Mouse (Mus musculus) limb, embryonic 10.5 days (tissue): ENCODE measurements around the gene Gm17622. TPM values are rescaled to one million over a fixed set of nuclear protein-coding genes. Genes with fewer than 3 reads are reported as not detected.

ENCODE experiments used
- DNase-seq: peaks from one replicate; pipeline ENCODE4 v3.0.0-alpha.2; 2017; ENCODE audit warnings: low spot score
- H3K27ac ChIP-seq: fragments of 300-500 bp; sonication (generic); 2 replicates; pipeline ENCODE4 v1.5.1; 2016; ENCODE audit warnings: mild to moderate bottlenecking
- H3K27me3 ChIP-seq: fragments of 300-500 bp; sonication (generic); 2 replicates; pipeline ENCODE4 v1.6.1; 2016; ENCODE audit warnings: low read depth, mild to moderate bottlenecking; ENCODE audit not compliant: poor library complexity, severe bottlenecking
- H3K36me3 ChIP-seq: fragments of 300-500 bp; sonication (generic); 2 replicates; pipeline ENCODE4 v1.6.1; 2016; ENCODE audit warnings: mild to moderate bottlenecking, moderate library complexity
- H3K4me1 ChIP-seq: fragments of 300-500 bp; sonication (generic); 2 replicates; pipeline ENCODE4 v1.6.1; 2016
- H3K4me3 ChIP-seq: fragments of 300-500 bp; sonication (generic); 2 replicates; pipeline ENCODE4 v1.5.1; 2016; ENCODE audit warnings: mild to moderate bottlenecking, moderate library complexity
- H3K9me3 ChIP-seq: fragments of 300-500 bp; sonication (generic); replicated peaks from 2 replicates; pipeline ENCODE4 v1.6.1; 2016; ENCODE audit warnings: mild to moderate bottlenecking
- WGBS: fragments of 180-500 bp; shearing (Covaris S2); methylation state at CpG from one replicate; pipeline ENCODE4 v1.1.7; 2016; 5-methylcytosine and 5-hydroxymethylcytosine counted together
- polyA plus RNA-seq: library from polyadenylated mRNA; unstranded; fragments of >200 nt; fragmentation: Nextera tagmentation; extraction: Ambion mirVana; gene quantifications from 2 replicates; pipeline ENCODE4 v1.2.1, GENCODE M21; 2016

Gene Gm17622
- polyA plus RNA-seq: not detected in 2 replicates

DNA sequence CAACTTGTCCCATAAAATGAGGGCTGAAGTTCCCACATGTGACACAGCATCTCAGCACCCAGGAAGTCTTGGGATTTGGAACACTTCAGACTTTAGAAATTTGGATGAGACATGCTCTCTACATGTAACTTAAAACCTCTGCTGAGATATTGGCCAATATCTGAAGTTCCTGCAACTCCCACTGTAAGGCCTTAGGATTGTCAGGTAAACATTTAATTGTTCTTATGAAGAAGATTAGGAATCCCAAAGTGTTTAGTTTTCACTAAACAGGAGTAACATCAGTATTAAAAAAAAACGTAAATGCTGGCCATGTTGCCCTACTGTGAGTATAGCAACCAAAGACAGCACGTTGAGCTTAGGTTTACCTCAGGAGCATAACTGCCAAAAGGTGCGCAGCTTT is at the start of gene Gm17622:
Gene Gm17622 (plus strand): TSS at position 301 of the 400 bp plus-strand sequence.
- no peak within 1 kb of the TSS for H3K4me3 ChIP-seq
- no peaks in the 10 kb centered on the region for H3K9me3 ChIP-seq
- H3K27me3 ChIP-seq: no peaks in the 10 kb centered on the region
- DNase-seq: no peak
- H3K27ac ChIP-seq: no peak within 1 kb of the TSS
- H3K36me3 ChIP-seq: peaks cover 22% of the 10 kb centered on the region
- 91% methylated on average over 3 of the region's 3 CpGs for WGBS
- H3K4me1 ChIP-seq: no peaks in the 10 kb centered on the region

DNA sequence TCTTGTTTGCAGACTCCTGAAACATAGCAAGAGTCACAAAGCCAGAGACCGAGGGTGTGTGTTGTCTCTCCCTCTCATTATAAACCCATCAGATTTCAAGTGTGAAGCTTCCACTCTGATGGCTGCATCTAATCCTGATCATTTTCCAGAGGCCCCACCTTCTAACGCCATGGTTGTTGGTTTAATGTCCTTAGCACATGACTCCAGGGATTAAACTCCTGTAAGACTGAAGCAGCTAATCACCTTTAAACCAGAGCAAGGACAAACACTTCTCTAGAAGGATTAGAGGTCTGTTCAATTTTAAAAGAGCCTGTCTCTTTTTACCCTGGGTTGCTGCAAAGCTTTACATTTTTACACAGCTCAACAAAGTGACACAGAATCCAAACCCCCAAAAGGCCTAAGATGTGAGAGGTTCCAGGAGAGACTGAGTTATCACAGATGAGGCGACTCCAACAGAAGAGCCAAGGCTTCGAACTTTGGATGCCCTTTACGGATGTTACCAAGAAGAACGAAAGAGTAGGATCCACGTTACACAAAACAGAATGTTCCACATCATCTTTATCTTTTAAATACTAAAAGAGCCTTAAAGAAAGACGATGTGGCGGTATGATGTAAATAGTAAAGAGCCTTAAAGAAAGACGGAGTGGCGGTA is 40.2 kb upstream of the Gm17622 start:
- no peaks in the 10 kb centered on the region for H3K9me3 ChIP-seq
- no peak overlapping the region for H3K4me3 ChIP-seq
- H3K4me1 ChIP-seq: no peaks in the 10 kb centered on the region
- no peak for DNase-seq
- WGBS: 88% methylated on average over 11 of the region's 11 CpGs
- no peaks in the 10 kb centered on the region for H3K36me3 ChIP-seq
- no peaks in the 10 kb centered on the region for H3K27me3 ChIP-seq
- no peak overlapping the region for H3K27ac ChIP-seq

DNA sequence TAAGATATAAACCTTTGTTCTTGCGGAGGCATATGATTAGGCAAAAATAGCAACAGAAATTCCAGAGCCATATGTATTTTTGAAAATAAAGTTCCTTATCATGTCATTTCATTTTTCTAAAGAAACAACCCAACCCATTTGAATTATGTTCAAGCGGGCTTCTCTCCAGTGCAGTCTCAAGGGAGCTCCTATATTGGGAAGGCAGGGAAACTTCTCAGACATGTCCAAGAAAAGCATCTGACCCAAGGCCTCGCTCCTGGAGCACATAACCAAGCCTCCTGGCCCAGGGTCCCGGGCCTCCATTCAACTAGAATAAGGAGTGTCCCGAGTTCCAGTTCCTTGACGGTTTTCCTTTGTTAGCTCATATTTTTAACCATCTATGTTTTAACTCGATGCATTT is 39.7 kb upstream of the Gm17622 start:
- Histone ChIP-seq H3K4me1 (no peaks in the 10 kb centered on the region), H3K27ac (no peak overlapping the region), H3K4me3 (no peak overlapping the region), H3K27me3 (no peaks in the 10 kb centered on the region), H3K36me3 (no peaks in the 10 kb centered on the region), H3K9me3 (no peaks in the 10 kb centered on the region)
- 93% methylated on average over 7 of the region's 7 CpGs for WGBS
- DNase-seq: no peak

DNA sequence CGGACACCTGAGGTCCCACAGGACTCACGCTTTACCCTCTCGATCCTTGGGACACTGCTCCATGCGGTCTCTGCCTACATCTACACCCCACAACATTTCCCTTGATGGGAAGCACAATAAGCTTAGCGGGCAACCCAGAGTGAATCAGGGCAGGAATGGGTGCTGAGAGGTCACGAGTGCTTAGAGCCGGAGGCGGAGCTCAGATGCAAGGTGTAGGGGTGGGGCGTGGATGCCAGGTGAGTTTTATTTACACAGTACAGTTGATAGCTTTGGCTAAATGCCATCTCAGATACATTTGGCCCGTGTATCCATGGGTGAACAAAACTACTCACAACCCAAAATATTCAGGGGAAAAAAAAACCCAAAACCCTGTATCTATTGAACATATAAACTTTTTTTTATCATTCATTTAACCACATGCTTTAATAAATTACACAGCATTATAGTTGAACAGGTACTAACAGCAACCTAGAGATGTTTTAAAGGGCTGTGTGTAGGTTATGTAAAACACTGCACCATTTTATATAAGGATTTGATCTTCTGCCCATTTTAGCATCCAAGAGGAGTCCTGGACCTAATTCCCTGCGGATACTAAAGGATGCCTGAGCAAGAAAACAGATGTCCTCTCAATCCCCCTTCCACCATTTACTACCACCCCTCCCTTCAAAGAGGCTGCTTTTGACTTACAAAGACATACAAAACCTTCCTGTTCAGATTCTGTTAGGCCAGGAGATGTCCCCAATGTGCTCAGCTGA is 39.0 kb upstream of the Gm17622 start:
- Histone ChIP-seq H3K27me3 (no peaks in the 10 kb centered on the region), H3K4me3 (no peak overlapping the region), H3K9me3 (no peaks in the 10 kb centered on the region), H3K27ac (no peak overlapping the region), H3K4me1 (no peaks in the 10 kb centered on the region), H3K36me3 (no peaks in the 10 kb centered on the region)
- DNase-seq: no peak
- 89% methylated on average over 11 of the region's 11 CpGs for WGBS

DNA sequence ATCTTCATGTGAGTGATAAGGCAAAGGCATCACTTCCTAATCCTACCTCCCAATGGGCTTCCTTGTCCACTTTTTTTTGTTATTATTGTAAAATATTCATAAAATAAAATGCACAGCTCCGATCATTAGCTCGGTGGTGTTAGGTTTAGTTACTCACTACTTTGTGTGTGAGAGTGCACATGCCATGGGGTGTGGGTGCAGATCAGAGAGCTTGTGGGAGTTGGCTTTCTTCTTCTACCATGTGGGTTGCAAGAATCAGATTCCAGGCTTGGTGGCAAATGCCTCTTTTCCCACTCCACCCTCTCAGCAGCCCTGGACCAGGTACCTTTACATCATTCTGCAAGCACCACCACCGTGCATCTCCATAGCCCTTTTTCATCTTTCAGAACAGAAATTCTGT is 37.9 kb upstream of the Gm17622 start:
- WGBS: 95% methylated on average over 3 of the region's 3 CpGs
- Histone ChIP-seq H3K36me3 (no peaks in the 10 kb centered on the region), H3K27me3 (no peaks in the 10 kb centered on the region), H3K9me3 (no peaks in the 10 kb centered on the region), H3K4me1 (no peaks in the 10 kb centered on the region), H3K27ac (no peak overlapping the region), H3K4me3 (no peak overlapping the region)
- DNase-seq: no peak

DNA sequence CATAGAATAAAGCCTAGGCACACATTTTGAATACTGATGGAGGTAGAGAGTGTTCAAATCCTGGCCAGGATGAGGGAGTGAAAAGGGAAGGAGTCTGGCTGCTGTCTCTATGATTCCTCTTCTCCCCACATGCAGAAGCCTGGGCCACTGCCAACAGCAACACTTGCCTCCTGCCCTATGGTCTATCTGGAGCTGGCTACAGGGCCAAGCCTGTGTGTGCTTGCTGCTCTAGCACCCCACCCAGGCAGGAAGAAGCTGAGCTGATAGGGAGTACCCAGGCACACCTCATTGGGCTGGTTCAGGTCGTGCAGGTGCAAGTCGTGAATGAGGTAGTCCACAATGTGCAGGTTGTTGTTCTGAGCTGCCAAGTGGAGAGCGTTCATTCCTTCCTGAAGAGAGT is 36.2 kb upstream of the Gm17622 start:
- 79% methylated on average over 3 of the region's 3 CpGs for WGBS
- Histone ChIP-seq H3K9me3 (no peaks in the 10 kb centered on the region), H3K36me3 (no peaks in the 10 kb centered on the region), H3K4me1 (no peaks in the 10 kb centered on the region), H3K27me3 (no peaks in the 10 kb centered on the region), H3K4me3 (no peak overlapping the region), H3K27ac (no peak overlapping the region)
- DNase-seq: no peak

DNA sequence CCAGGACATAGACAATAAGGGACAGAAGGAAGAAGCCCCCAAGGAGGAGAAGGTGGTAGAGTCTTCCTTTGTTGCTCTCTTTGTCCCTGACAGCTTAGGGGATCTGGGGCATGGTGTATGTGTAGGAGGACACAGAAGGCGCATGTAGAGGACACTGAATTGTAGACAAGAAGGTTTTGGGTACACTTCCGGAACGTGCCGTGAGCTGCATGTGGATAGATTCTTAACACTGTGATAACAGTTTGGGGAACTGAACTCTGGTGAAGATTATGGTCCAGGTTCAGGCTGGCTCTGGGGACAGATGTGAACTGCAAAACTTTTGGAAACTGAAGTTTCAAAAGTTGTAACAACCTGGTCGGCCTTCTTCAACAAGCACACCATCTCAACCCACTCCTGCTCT is 33.0 kb upstream of the Gm17622 start:
- H3K27ac ChIP-seq: no peak overlapping the region
- WGBS: 92% methylated on average over 5 of the region's 5 CpGs
- no peak for DNase-seq
- H3K4me1 ChIP-seq: no peaks in the 10 kb centered on the region
- H3K27me3 ChIP-seq: no peaks in the 10 kb centered on the region
- H3K9me3 ChIP-seq: no peaks in the 10 kb centered on the region
- H3K36me3 ChIP-seq: no peaks in the 10 kb centered on the region
- no peak overlapping the region for H3K4me3 ChIP-seq

DNA sequence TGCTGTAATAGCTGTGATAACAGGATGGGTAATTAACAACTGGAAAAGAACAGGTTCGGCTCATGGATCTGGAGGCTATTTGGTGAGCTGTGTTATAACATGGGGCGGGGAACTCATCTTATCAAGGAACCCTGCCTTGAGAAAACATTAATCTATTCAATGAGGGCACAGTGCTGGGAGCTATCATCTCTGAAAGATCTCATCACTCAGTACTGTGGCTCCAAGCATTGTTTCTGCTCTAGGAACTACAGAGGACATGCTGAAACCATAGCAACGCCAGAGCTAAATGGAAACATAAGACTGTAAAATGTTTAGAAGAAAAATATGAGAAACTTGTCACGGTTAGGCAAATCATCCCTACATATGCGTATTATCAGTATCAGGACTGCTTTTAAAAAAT is 32.5 kb upstream of the Gm17622 start:
- H3K4me3 ChIP-seq: no peak overlapping the region
- no peaks in the 10 kb centered on the region for H3K27me3 ChIP-seq
- H3K9me3 ChIP-seq: no peaks in the 10 kb centered on the region
- H3K27ac ChIP-seq: no peak overlapping the region
- 90% methylated on average over 5 of the region's 5 CpGs for WGBS
- no peaks in the 10 kb centered on the region for H3K4me1 ChIP-seq
- DNase-seq: no peak
- H3K36me3 ChIP-seq: no peaks in the 10 kb centered on the region

DNA sequence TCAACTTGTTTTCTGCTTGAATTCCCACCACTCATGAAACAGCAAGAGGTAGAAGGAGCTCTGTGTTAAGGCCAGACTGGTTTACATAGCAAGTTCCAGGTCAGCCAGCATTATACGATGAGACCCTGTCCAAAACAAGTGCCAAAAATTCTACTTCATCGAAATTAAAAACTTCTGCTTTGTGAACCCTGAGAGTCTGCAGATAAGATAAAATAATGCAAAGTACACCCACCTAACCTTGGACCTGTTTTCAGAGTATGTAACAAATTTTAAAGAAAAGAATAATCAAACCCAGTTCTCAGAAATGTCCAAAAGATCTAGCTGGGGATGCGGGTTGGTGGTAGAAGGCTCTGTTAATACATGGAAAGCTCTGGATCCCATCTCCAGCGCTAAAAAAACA is 31.9 kb upstream of the Gm17622 start:
- Histone ChIP-seq H3K4me3 (no peak overlapping the region), H3K27me3 (no peaks in the 10 kb centered on the region), H3K4me1 (no peaks in the 10 kb centered on the region), H3K9me3 (no peaks in the 10 kb centered on the region), H3K36me3 (no peaks in the 10 kb centered on the region), H3K27ac (no peak overlapping the region)
- DNase-seq: no peak
- 85% methylated on average over 4 of the region's 4 CpGs for WGBS

DNA sequence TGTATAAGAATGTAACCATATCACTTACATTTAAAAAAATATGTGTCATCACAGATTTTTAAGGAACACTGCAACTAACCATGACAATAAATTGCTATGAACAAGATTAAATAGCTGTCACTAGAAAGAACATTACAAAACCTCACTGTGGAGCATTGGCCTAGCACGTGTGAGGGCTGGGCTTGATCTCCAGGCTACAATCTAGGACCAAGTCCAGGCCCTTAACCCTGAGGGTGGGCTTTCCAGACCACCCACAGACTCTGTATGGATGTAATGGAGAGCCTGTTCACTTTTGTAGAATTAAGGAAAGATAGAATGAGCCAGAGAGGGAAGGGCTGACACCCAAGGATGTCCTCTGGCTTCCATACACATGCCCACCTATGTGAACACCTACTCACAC is 27.9 kb upstream of the Gm17622 start:
- H3K9me3 ChIP-seq: no peaks in the 10 kb centered on the region
- H3K27ac ChIP-seq: no peak overlapping the region
- no peak overlapping the region for H3K4me3 ChIP-seq
- no peaks in the 10 kb centered on the region for H3K36me3 ChIP-seq
- H3K4me1 ChIP-seq: no peaks in the 10 kb centered on the region
- no peak for DNase-seq
- 83% methylated on average over 1 of the region's 1 CpGs for WGBS
- no peaks in the 10 kb centered on the region for H3K27me3 ChIP-seq

DNA sequence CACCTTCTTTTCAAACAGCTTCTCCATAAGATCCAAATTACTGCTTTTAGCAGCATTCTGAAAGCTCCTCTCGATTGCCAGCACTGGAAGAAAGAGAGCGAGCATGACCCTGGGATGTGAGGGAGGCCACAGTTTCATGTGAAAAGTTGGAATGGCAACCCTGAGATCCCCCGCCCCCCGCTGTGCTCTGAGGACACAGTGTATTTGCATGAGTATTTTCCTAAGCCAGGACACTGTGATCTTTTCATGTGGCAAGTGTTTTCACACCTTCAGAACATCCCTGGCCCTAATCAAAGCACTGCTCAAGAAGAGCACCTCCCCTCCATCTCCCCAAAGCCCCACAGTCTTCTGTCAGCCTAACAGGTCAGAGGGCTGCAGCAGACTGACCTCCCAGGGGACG is 25.2 kb upstream of the Gm17622 start:
- no peak overlapping the region for H3K27ac ChIP-seq
- DNase-seq: no peak
- H3K4me3 ChIP-seq: no peak overlapping the region
- H3K36me3 ChIP-seq: no peaks in the 10 kb centered on the region
- no peaks in the 10 kb centered on the region for H3K4me1 ChIP-seq
- WGBS: 41% methylated on average over 5 of the region's 5 CpGs
- H3K9me3 ChIP-seq: no peaks in the 10 kb centered on the region
- no peaks in the 10 kb centered on the region for H3K27me3 ChIP-seq

DNA sequence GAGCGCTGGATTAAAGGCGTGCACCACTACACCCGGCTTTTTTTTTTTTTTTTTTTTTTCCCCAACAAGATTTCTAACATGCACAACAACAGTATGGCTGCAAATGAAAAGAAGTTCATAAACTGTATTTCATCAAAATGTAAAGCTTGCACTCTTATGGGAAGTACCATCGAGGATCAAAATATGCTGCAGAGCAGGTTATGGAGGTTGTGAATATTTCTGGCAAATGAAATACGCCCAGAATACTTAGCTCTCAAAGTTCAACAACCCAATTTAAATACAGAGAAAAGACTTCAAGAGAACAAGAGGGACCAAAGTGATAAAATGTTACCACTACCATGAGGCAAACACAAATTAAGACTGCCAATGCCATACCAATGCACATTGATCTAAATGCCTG is 21.9 kb upstream of the Gm17622 start:
- Histone ChIP-seq H3K27me3 (no peaks in the 10 kb centered on the region), H3K4me1 (no peaks in the 10 kb centered on the region), H3K27ac (no peak overlapping the region), H3K9me3 (no peaks in the 10 kb centered on the region), H3K36me3 (no peaks in the 10 kb centered on the region), H3K4me3 (no peak overlapping the region)
- no peak for DNase-seq
- WGBS: 93% methylated on average over 5 of the region's 5 CpGs

DNA sequence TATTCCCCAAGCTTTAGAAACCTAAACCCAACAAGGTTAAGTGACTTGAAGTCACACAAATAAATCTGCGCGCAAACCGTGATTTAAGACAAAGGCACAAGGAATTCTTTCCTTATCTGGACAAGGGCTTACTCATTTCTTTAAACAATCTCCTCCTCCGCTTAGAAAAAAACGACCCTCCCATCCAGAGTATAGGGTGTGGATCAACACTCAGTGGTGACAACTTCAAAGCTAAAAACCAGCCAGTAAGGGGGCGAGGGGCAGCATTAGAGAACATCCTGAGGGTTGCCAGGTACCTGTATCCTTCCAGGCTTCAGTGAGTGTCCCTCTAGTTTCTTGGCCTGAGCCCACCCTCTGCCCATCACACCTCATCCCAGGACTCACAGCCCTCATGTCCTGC is 20.0 kb upstream of the Gm17622 start:
- no peaks in the 10 kb centered on the region for H3K36me3 ChIP-seq
- WGBS: 81% methylated on average over 6 of the region's 6 CpGs
- H3K4me3 ChIP-seq: no peak overlapping the region
- no peaks in the 10 kb centered on the region for H3K4me1 ChIP-seq
- H3K9me3 ChIP-seq: no peaks in the 10 kb centered on the region
- H3K27ac ChIP-seq: no peak overlapping the region
- no peaks in the 10 kb centered on the region for H3K27me3 ChIP-seq
- DNase-seq: no peak
